Mouse (Mus musculus) heart, adult 2 months (tissue): ENCODE results near the gene Olfr617.

Experiments used
- CTCF ChIP-seq: fragments of 200-600 bp; IDR thresholded peaks from 2 replicates; pipeline ENCODE4 v1.8.1; 2022; ENCODE audit warnings: antibody characterized with exemption, mild to moderate bottlenecking, moderate library complexity
- EP300 ChIP-seq: fragments of 200-500 bp; IDR thresholded peaks from 2 replicates; pipeline ENCODE4 v1.6.1; 2011; ENCODE audit warnings: low read depth, low read length, control low read depth; ENCODE audit not compliant: insufficient read depth
- POLR2A ChIP-seq: fragments of 200-500 bp; IDR thresholded peaks from 2 replicates; pipeline ENCODE4 v1.6.1; 2011; ENCODE audit warnings: mild to moderate bottlenecking, low read depth, low read length, control low read depth; ENCODE audit not compliant: insufficient read depth

GRCm38 (mm10) chr7:103572761-103573160 is at the start of gene Olfr617:
- TF ChIP-seq CTCF (no peak), EP300 (no peak), POLR2A (no peak)
